Mouse (Mus musculus) embryonic facial prominence, embryonic 11.5 days (tissue): ENCODE measurements around the gene Lypd6b. TPM values are rescaled to one million over a fixed set of nuclear protein-coding genes. Genes with fewer than 3 reads are reported as not detected.

ENCODE experiments used
- ATAC-seq: fragments of 200-750 bp; cut with Nextera tagmentation; replicated peaks from 2 replicates; pipeline ENCODE4 v1.8.0; 2017; ENCODE audit warnings: low read depth; ENCODE audit not compliant: insufficient number of reproducible peaks, low FRiP score, low TSS enrichment
- DNase-seq: peaks from one replicate; pipeline ENCODE4 v3.0.0-alpha.2; 2015; ENCODE audit warnings: low spot score
- H3K27ac ChIP-seq: fragments of 300-500 bp; sonication (generic); replicated peaks from 2 replicates; pipeline ENCODE4 v1.5.1; 2014; ENCODE audit warnings: mild to moderate bottlenecking, low read depth, low read length, control low read depth
- H3K27me3 ChIP-seq: fragments of 300-500 bp; sonication (generic); 2 replicates; pipeline ENCODE4 v1.6.1; 2014; ENCODE audit warnings: mild to moderate bottlenecking, low read length, moderate library complexity, mixed read lengths; ENCODE audit not compliant: control insufficient read depth, insufficient read depth
- H3K36me3 ChIP-seq: fragments of 300-500 bp; sonication (generic); replicated peaks from 2 replicates; pipeline ENCODE4 v1.6.1; 2014; ENCODE audit warnings: low read depth, mild to moderate bottlenecking, low read length, moderate library complexity, mixed read lengths; ENCODE audit not compliant: control insufficient read depth, insufficient read depth
- H3K4me1 ChIP-seq: fragments of 300-500 bp; sonication (generic); 2 replicates; pipeline ENCODE4 v1.6.1; 2014; ENCODE audit warnings: low read length, mixed read lengths; ENCODE audit not compliant: control insufficient read depth, insufficient read depth
- H3K4me2 ChIP-seq: fragments of 300-500 bp; sonication (generic); 2 replicates; pipeline ENCODE4 v1.6.1; 2014; ENCODE audit warnings: low read depth, mild to moderate bottlenecking, control low read depth, low read length, moderate library complexity
- H3K4me3 ChIP-seq: fragments of 300-500 bp; sonication (generic); 2 replicates; pipeline ENCODE4 v1.5.1; 2014; ENCODE audit warnings: low read depth, low read length, control low read depth
- H3K9ac ChIP-seq: fragments of 300-500 bp; sonication (generic); replicated peaks from 2 replicates; pipeline ENCODE4 v1.6.1; 2014; ENCODE audit warnings: mild to moderate bottlenecking, control low read depth, low read length
- H3K9me3 ChIP-seq: fragments of 300-500 bp; sonication (generic); replicated peaks from 2 replicates; pipeline ENCODE4 v1.6.1; 2016; ENCODE audit warnings: mild to moderate bottlenecking, low read length, inconsistent platforms, mixed read lengths; ENCODE audit not compliant: control insufficient read depth
- WGBS: fragments of 180-500 bp; shearing (Covaris S2); extraction: QIAGEN DNeasy Blood & Tissue Kit; methylation state at CpG from one replicate; pipeline ENCODE4 v1.1.7; 2014; 5-methylcytosine and 5-hydroxymethylcytosine counted together
- polyA plus RNA-seq: library from polyadenylated mRNA; unstranded; fragments of >200 nt; fragmentation: Nextera tagmentation; extraction: Ambion mirVana; gene quantifications from 2 replicates; pipeline ENCODE4 v1.2.1, GENCODE M21; 2014

Gene Lypd6b
- polyA plus RNA-seq, 1 experiment from 2014 or later: 4.2 TPM

DNA sequence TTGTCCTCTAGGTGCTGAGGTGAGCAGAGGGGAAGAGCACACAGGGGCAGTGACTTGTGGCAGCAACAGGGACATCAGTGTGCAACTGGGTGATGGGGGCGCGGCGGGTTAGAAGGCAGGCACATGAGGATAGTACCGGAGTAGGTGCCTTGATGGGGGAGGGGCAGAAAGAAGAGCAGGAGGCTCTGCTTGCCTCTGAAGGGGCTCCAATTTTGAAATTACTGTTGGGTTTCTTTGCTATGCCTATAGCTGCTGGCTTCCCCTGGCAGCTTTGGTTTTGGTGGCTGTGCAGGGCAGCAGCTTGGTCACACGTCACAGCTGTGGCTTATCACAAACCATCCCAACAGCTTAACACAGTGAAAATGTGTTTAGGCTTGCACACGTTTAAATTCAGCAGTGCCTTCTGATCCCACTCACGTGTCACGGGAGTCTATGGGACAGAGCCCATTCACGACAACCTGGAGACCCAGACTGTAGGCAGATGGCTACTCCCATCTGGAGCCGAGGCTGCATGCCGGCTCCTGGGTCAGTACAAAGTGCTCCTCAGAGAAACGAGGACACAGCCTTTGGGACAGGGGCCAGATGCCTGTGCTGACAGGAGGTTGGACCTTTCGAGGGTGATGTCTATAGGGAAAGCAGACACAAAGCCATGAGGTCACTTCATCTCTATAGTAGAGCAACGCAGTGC is 42.2 kb upstream of the Lypd6b start:
- no peak overlapping the region for H3K9ac ChIP-seq
- DNase-seq: no peak
- no peaks in the 10 kb centered on the region; the same call in 1 of the 2 replicates for H3K4me1 ChIP-seq
- WGBS: 78% methylated on average over 14 of the region's 14 CpGs
- H3K27ac ChIP-seq: no peak overlapping the region
- no peak overlapping the region for H3K4me3 ChIP-seq
- H3K4me2 ChIP-seq: no peak overlapping the region
- H3K9me3 ChIP-seq: no peaks in the 10 kb centered on the region
- H3K27me3 ChIP-seq: no peaks in the 10 kb centered on the region
- no peaks in the 10 kb centered on the region for H3K36me3 ChIP-seq
- no peak for ATAC-seq

GRCm38 (mm10) chr2:49746947-49747346 is 40.5 kb upstream of the Lypd6b start:
- no peaks in the 10 kb centered on the region; the same call in 1 of the 2 replicates for H3K4me1 ChIP-seq
- ATAC-seq (no peak), DNase-seq (no peak)
- no peak overlapping the region for H3K4me2 ChIP-seq
- no peaks in the 10 kb centered on the region for H3K27me3 ChIP-seq
- H3K9me3 ChIP-seq: no peaks in the 10 kb centered on the region
- no peak overlapping the region for H3K27ac ChIP-seq
- 85% methylated on average over 7 of the region's 7 CpGs for WGBS
- peaks cover under 1% of the 10 kb centered on the region; the same call in 1 of the 2 replicates for H3K36me3 ChIP-seq
- H3K9ac ChIP-seq: no peak overlapping the region
- H3K4me3 ChIP-seq: no peak overlapping the region

DNA sequence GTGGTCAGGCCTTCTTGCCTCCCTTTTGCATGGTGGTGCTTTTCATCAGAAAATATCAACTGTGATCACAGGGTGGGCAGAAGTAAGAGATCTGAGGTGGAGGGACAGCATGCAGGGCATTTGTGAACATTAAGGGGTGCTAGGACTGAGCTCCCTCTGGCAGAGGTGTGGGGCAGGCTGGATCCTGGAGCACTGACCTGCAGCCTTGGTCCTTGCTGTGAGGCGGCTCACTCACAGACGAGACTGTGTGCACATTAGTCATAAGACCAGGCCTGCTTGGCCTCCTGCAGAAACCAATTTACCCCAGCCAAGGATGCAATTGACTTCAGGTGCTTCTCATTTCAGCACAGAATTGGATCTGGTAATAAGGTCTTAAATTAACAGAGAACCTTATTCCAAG is 39.8 kb upstream of the Lypd6b start:
- Histone ChIP-seq H3K4me3 (no peak overlapping the region), H3K9ac (no peak overlapping the region), H3K4me2 (no peak overlapping the region), H3K27ac (no peak overlapping the region), H3K9me3 (no peaks in the 10 kb centered on the region), H3K36me3 (peaks cover 5% of the 10 kb centered on the region; the same call in 1 of the 2 replicates), H3K27me3 (no peaks in the 10 kb centered on the region), H3K4me1 (no peaks in the 10 kb centered on the region; the same call in 1 of the 2 replicates)
- DNase-seq (no peak), ATAC-seq (no peak)
- 59% methylated on average over 2 of the region's 2 CpGs for WGBS

DNA sequence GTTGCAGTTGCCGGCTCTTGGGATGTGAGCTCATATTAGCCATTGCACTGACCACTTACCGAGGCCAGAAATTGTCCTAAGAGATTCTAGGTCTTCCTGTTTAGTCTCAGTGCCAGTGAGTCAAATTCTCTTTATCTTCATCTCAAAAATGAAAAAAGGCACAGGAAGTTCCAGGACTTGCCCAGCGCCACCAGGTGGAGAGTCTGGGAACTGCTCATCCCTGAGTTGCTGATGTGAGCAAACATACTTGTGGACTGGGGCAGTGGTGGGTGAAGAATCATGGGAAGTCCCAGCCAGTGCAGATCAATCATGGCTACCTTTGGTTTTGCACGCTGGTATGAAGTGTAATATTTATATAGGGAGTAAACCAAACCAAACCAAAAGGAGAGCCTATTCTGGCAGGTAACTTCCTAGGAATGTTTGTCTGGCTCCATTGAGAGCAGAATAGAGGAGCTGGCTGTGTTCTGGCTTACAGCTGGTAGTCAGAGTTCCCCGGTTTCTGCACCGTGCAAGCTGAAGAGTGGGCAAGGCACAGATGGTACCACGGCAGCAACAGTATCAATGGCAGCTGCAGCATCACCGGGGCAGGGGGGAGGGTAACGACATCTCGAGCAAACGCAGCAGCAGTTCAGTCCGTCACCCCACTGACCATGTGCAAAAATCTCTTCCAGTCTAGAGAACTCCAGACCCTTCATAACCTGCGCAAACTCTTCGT is 38.7 kb upstream of the Lypd6b start:
- Histone ChIP-seq H3K4me1 (no peaks in the 10 kb centered on the region), H3K27me3 (no peaks in the 10 kb centered on the region), H3K36me3 (peaks cover 9% of the 10 kb centered on the region; the same call in 1 of the 2 replicates), H3K27ac (no peak overlapping the region), H3K9ac (no peak overlapping the region), H3K9me3 (no peaks in the 10 kb centered on the region), H3K4me3 (no peak overlapping the region), H3K4me2 (no peak overlapping the region)
- peak; percentile 59 for DNase-seq
- WGBS: 86% methylated on average over 14 of the region's 14 CpGs
- ATAC-seq: no peak

GRCm38 (mm10) chr2:49749730-49750576 is 37.5 kb upstream of the Lypd6b start:
- Histone ChIP-seq H3K36me3 (peaks cover 9% of the 10 kb centered on the region; the same call in 1 of the 2 replicates), H3K4me3 (no peak overlapping the region), H3K4me2 (no peak overlapping the region), H3K27me3 (no peaks in the 10 kb centered on the region), H3K9me3 (no peaks in the 10 kb centered on the region), H3K27ac (no peak overlapping the region), H3K9ac (no peak overlapping the region), H3K4me1 (no peaks in the 10 kb centered on the region)
- DNase-seq (no peak), ATAC-seq (no peak)
- 86% methylated on average over 11 of the region's 11 CpGs for WGBS

DNA sequence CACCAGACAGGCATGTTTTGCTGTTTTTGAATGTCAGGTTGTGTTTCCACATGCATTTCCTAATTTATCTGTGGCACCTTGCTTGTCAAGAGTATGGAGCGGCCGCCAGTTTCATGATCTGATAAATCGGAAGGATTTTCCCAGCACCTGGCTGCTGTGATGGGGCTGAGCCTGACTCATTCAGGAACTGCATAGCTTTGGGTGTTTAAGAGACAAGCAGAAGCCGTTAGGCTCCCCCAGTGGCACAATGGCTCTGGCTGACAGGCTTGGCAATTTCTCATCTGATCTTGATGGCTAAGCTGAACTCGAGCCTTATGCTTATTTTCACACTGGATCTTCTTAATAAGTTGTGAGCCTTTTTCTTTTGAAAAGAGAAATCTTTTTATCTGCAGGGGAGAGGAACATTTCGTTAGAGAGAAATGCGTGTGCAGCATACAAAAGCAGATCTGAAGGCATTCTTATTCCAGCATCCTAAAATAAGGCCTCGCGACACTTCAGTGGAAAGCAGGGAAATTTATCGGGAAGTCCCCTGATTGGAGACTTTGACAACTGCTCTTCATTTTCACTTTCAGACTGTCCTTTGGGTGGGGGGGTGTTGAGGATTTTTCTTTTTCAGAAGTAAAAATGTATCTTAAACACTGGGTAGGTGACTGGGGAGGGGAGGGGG is 35.8 kb upstream of the Lypd6b start:
- H3K36me3 ChIP-seq: peaks cover 9% of the 10 kb centered on the region
- no peak for ATAC-seq

DNA sequence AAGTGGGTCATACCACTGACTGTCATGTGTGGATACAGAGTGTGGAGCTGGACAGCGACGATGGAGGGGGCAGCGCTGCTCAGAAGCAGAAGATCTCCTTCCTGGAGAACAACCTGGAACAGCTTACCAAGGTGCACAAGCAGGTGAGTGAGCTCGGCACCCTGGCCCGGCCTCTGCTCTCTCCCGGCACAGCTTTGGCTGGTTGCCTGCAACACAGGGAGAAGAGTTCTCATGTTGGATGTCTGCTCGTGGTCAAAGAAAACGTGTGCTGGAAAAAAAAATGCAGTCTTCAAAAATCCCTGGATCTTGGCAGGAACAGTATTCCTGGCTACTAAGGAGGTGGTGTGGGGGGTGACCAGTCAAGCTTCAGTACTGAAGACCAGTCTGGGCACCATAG is 35.3 kb upstream of the Lypd6b start:
- no peak overlapping the region for H3K27ac ChIP-seq
- no peak overlapping the region for H3K4me2 ChIP-seq
- no peaks in the 10 kb centered on the region for H3K9me3 ChIP-seq
- ATAC-seq (no peak), DNase-seq (no peak)
- no peaks in the 10 kb centered on the region for H3K27me3 ChIP-seq
- 90% methylated on average over 8 of the region's 8 CpGs for WGBS
- H3K4me3 ChIP-seq: no peak overlapping the region
- H3K9ac ChIP-seq: no peak overlapping the region
- H3K36me3 ChIP-seq: peaks cover 9% of the 10 kb centered on the region
- H3K4me1 ChIP-seq: no peaks in the 10 kb centered on the region

More for the DNA sequence above, 35.8 kb upstream of the Lypd6b start:
- DNase-seq: no peak
- Histone ChIP-seq H3K27ac (no peak overlapping the region), H3K9me3 (no peaks in the 10 kb centered on the region), H3K4me1 (no peaks in the 10 kb centered on the region), H3K27me3 (no peaks in the 10 kb centered on the region), H3K9ac (no peak overlapping the region), H3K4me2 (no peak overlapping the region), H3K4me3 (no peak overlapping the region)
- 88% methylated on average over 10 of the region's 10 CpGs for WGBS
